Mouse (Mus musculus) 3T3-L1 (cell line): ENCODE results near the gene Cacng6.
A peak's percentile ranks its signal among the peaks of the same experiment; 100 is the strongest.
"Not testable (repeated sequence)": the region's sequence is repeated elsewhere in the genome, so short reads cannot be mapped to it uniquely, and the experiment has no call there.

ENCODE experiments used
- DNase-seq: peaks from one replicate; pipeline ENCODE4 v3.0.0-alpha.2; 2015; ENCODE audit warnings: low read depth, low spot score

Cacng6 gene

GRCm38 (mm10) chr7:3423895-3424294 lies at the start of gene Cacng6:
Cacng6 (plus strand) TSS chr7:3424195.
- no peak for DNase-seq

- DNase-seq, result peak; percentile 79
Measured at GRCm38 (mm10) chr7:3376831-3377230, 47.2 kb upstream of the Cacng6 start.

GRCm38 (mm10) chr7:3382123-3382522 lies 41.9 kb upstream of the Cacng6 start:
- DNase-seq, result no peak

- DNase-seq, result peak; percentile 48
Measured at GRCm38 (mm10) chr7:3384807-3385319, 39.1 kb upstream of the Cacng6 start.

- DNase-seq, result peak; percentile 52
Measured at GRCm38 (mm10) chr7:3386036-3386730, 37.8 kb upstream of the Cacng6 start.

GRCm38 (mm10) chr7:3387761-3388160 lies 36.2 kb upstream of the Cacng6 start:
- no peak for DNase-seq

GRCm38 (mm10) chr7:3388885-3389284 lies 35.1 kb upstream of the Cacng6 start:
- DNase-seq, result no peak

GRCm38 (mm10) chr7:3389444-3390412 lies 34.3 kb upstream of the Cacng6 start:
- DNase-seq, result no peak

GRCm38 (mm10) chr7:3390413-3391080 lies 33.4 kb upstream of the Cacng6 start, which contains the start of gene Cacng8:
Cacng8 (plus strand) TSS chr7:3390683.
- no peak for DNase-seq

GRCm38 (mm10) chr7:3391081-3391451 lies 32.9 kb upstream of the Cacng6 start:
- no peak for DNase-seq

GRCm38 (mm10) chr7:3391809-3392208 lies 32.2 kb upstream of the Cacng6 start:
- DNase-seq, result no peak

GRCm38 (mm10) chr7:3397355-3397754 lies 26.6 kb upstream of the Cacng6 start:
- DNase-seq, result no peak

- DNase-seq, result no peak
Measured at GRCm38 (mm10) chr7:3397797-3398196, 26.2 kb upstream of the Cacng6 start.

GRCm38 (mm10) chr7:3398363-3398762 lies 25.6 kb upstream of the Cacng6 start:
- DNase-seq, result not testable (repeated sequence)

- DNase-seq, result no peak
Measured at GRCm38 (mm10) chr7:3399937-3400336, 24.1 kb upstream of the Cacng6 start.

- no peak for DNase-seq
Measured at GRCm38 (mm10) chr7:3409729-3410520, 14.1 kb upstream of the Cacng6 start.

- DNase-seq, result peak; percentile 5
Measured at GRCm38 (mm10) chr7:3411160-3411941, 12.6 kb upstream of the Cacng6 start.

GRCm38 (mm10) chr7:3412036-3412435 lies 12.0 kb upstream of the Cacng6 start:
- no peak for DNase-seq

- no peak for DNase-seq
Measured at GRCm38 (mm10) chr7:3414888-3415287, 9.1 kb upstream of the Cacng6 start.

GRCm38 (mm10) chr7:3415378-3415777 lies 8.6 kb upstream of the Cacng6 start:
- no peak for DNase-seq
